Mouse (Mus musculus): Measurements from ENCODE around the gene Tox4. TPM values are rescaled to one million over a fixed set of nuclear protein-coding genes. Genes with fewer than 3 reads are reported as not detected.
A peak's percentile ranks its signal among the peaks of the same experiment; 100 is the strongest.
"Not testable (repeated sequence)": the region's sequence is repeated elsewhere in the genome, so short reads cannot be mapped to it uniquely, and the experiment has no call there.

Gene Tox4
- polyA plus RNA-seq, 1 experiment from 2014 or later, result 56.2 TPM

GRCm38 (mm10) chr14:52257484-52258213 is 21.3 kb upstream of the Tox4 start, which contains the start of gene Chd8:
Gene Chd8, minus strand, starts transcription at chr14:52257780.
- DNase-seq (ENCODE audit: low spot score) (peak; percentile 98), ATAC-seq (replicated peaks; ENCODE audit: low FRiP score) (peak; percentile 100)
- Histone ChIP-seq H3K9me3 (ENCODE audit: control insufficient read depth, low read length) (no peaks in the 10 kb centered on the region), H3K4me3 (ENCODE audit: low read depth, low read length) (peak within 1 kb of the TSS; percentile 76), H3K27ac (ENCODE audit: low read depth, low read length) (peak within 1 kb of the TSS; percentile 85), H3K4me1 (replicated peaks; ENCODE audit: control insufficient read depth, insufficient read depth, low read length) (peaks cover 6% of the 10 kb centered on the region; the same call in 1 of the 2 replicates), H3K9ac (ENCODE audit: low read length) (peak within 1 kb of the TSS; percentile 85), H3K27me3 (ENCODE audit: control insufficient read depth, insufficient read depth, low read length) (no peaks in the 10 kb centered on the region), H3K36me3 (ENCODE audit: control insufficient read depth, insufficient read depth, low read length) (no peaks in the 10 kb centered on the region), H3K4me2 (ENCODE audit: low read depth, low read length, severe bottlenecking) (peak within 1 kb of the TSS; percentile 65)
- WGBS, result under 1% methylated on average over 54 of the region's 54 CpGs

GRCm38 (mm10) chr14:52272781-52273180 is 6.2 kb upstream of the Tox4 start:
- Histone ChIP-seq H3K27ac (ENCODE audit: low read depth, low read length) (no peak overlapping the region), H3K4me3 (ENCODE audit: low read depth, low read length) (no peak overlapping the region), H3K36me3 (ENCODE audit: control insufficient read depth, insufficient read depth, low read length) (no peaks in the 10 kb centered on the region), H3K9me3 (ENCODE audit: control insufficient read depth, low read length) (no peaks in the 10 kb centered on the region), H3K4me1 (replicated peaks; ENCODE audit: control insufficient read depth, insufficient read depth, low read length) (no peaks in the 10 kb centered on the region), H3K27me3 (ENCODE audit: control insufficient read depth, insufficient read depth, low read length) (no peaks in the 10 kb centered on the region), H3K4me2 (ENCODE audit: low read depth, low read length, severe bottlenecking) (no peak overlapping the region), H3K9ac (ENCODE audit: low read length) (no peak overlapping the region)
- no peak for DNase-seq (ENCODE audit: low spot score)
- ATAC-seq (replicated peaks; ENCODE audit: low FRiP score), result no peak
- 73% methylated on average over 3 of the region's 3 CpGs for WGBS

GRCm38 (mm10) chr14:52277210-52277609 is 1.7 kb upstream of the Tox4 start:
- DNase-seq (ENCODE audit: low spot score), result no peak
- Histone ChIP-seq H3K9ac (ENCODE audit: low read length) (no peak overlapping the region), H3K27me3 (ENCODE audit: control insufficient read depth, insufficient read depth, low read length) (no peaks in the 10 kb centered on the region), H3K4me2 (ENCODE audit: low read depth, low read length, severe bottlenecking) (no peak overlapping the region), H3K4me1 (replicated peaks; ENCODE audit: control insufficient read depth, insufficient read depth, low read length) (no peaks in the 10 kb centered on the region), H3K4me3 (ENCODE audit: low read depth, low read length) (no peak overlapping the region), H3K36me3 (ENCODE audit: control insufficient read depth, insufficient read depth, low read length) (no peaks in the 10 kb centered on the region), H3K9me3 (ENCODE audit: control insufficient read depth, low read length) (no peaks in the 10 kb centered on the region), H3K27ac (ENCODE audit: low read depth, low read length) (no peak overlapping the region)
- ATAC-seq (replicated peaks; ENCODE audit: low FRiP score), result no peak
- WGBS, result 89% methylated on average over 4 of the region's 4 CpGs

DNA sequence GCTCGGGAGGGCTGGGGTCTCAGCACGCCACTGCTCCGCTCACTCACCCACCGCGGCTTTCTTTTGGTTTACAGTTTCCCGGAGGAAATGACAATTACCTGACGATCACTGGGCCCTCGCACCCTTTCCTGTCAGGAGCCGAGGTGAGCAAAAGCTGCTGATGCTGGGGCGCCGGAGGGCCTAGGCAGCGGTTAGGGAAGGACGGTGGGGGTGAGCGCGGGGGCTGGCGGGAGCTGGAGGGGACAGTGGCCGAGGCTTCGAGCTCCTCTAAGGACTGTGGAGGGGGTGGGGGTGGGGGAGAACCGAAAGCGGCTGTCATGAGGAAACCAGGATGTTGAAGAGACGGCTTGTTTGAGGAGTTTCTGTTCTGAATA is 788 bp downstream of the Tox4 start:
- Histone ChIP-seq H3K4me3 (ENCODE audit: low read depth, low read length) (peak overlapping the region; percentile 89), H3K9ac (ENCODE audit: low read length) (peak overlapping the region; percentile 78), H3K27me3 (ENCODE audit: control insufficient read depth, insufficient read depth, low read length) (no peaks in the 10 kb centered on the region), H3K4me1 (replicated peaks; ENCODE audit: control insufficient read depth, insufficient read depth, low read length) (no peaks in the 10 kb centered on the region), H3K9me3 (ENCODE audit: control insufficient read depth, low read length) (no peaks in the 10 kb centered on the region), H3K36me3 (ENCODE audit: control insufficient read depth, insufficient read depth, low read length) (no peaks in the 10 kb centered on the region), H3K27ac (ENCODE audit: low read depth, low read length) (peak overlapping the region; percentile 69), H3K4me2 (ENCODE audit: low read depth, low read length, severe bottlenecking) (peak overlapping the region; percentile 67)
- DNase-seq (ENCODE audit: low spot score), result no peak
- peak; percentile 37 for ATAC-seq (replicated peaks; ENCODE audit: low FRiP score)
- WGBS, result under 1% methylated on average over 21 of the region's 21 CpGs

DNA sequence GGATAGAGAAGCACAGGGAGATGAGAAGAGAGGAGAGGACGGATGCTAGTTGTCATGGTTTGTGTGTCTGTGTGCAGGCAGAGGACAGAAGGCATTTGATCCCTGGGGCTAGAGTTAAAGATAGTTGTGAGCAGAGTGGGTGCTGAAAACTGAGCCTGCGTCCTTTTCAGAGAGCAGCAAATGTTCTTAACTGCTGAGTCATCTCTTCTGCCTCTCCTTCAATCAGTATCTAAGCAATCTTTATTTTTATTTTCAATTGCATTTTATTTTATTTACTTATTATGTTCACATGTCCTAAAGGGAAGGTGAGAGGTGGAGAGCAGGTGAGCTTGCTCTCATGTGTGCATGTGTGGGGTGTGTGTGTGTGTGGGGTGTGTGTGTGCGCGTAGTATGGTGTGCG is 4.7 kb downstream of the Tox4 start:
- ATAC-seq (replicated peaks; ENCODE audit: low FRiP score), result no peak
- no peak for DNase-seq (ENCODE audit: low spot score)
- H3K4me2 ChIP-seq (ENCODE audit: low read depth, low read length, severe bottlenecking), result no peak overlapping the region
- H3K4me3 ChIP-seq (ENCODE audit: low read depth, low read length), result no peak overlapping the region
- no peaks in the 10 kb centered on the region for H3K4me1 ChIP-seq (replicated peaks; ENCODE audit: control insufficient read depth, insufficient read depth, low read length)
- no peaks in the 10 kb centered on the region for H3K27me3 ChIP-seq (ENCODE audit: control insufficient read depth, insufficient read depth, low read length)
- peaks cover 11% of the 10 kb centered on the region; the same call in 1 of the 2 replicates for H3K36me3 ChIP-seq (ENCODE audit: control insufficient read depth, insufficient read depth, low read length)
- no peak overlapping the region for H3K27ac ChIP-seq (ENCODE audit: low read depth, low read length)
- WGBS, result 95% methylated on average over 5 of the region's 5 CpGs
- H3K9ac ChIP-seq (ENCODE audit: low read length), result no peak overlapping the region
- no peaks in the 10 kb centered on the region for H3K9me3 ChIP-seq (ENCODE audit: control insufficient read depth, low read length)

- DNase-seq (ENCODE audit: low spot score), result no peak
- Histone ChIP-seq H3K4me1 (replicated peaks; ENCODE audit: control insufficient read depth, insufficient read depth, low read length) (no peaks in the 10 kb centered on the region), H3K27ac (ENCODE audit: low read depth, low read length) (no peak overlapping the region), H3K4me3 (ENCODE audit: low read depth, low read length) (no peak overlapping the region), H3K9ac (ENCODE audit: low read length) (no peak overlapping the region), H3K36me3 (ENCODE audit: control insufficient read depth, insufficient read depth, low read length) (peaks cover 11% of the 10 kb centered on the region; the same call in 1 of the 2 replicates), H3K27me3 (ENCODE audit: control insufficient read depth, insufficient read depth, low read length) (no peaks in the 10 kb centered on the region), H3K9me3 (ENCODE audit: control insufficient read depth, low read length) (no peaks in the 10 kb centered on the region), H3K4me2 (ENCODE audit: low read depth, low read length, severe bottlenecking) (no peak overlapping the region)
- ATAC-seq (replicated peaks; ENCODE audit: low FRiP score), result no peak
- WGBS, result 90% methylated on average over 3 of the region's 3 CpGs
Observed at GRCm38 (mm10) chr14:52284191-52284590, 5.2 kb downstream of the Tox4 start.

- DNase-seq (ENCODE audit: low spot score), result no peak
- no peak overlapping the region for H3K4me3 ChIP-seq (ENCODE audit: low read depth, low read length)
- ATAC-seq (replicated peaks; ENCODE audit: low FRiP score), result peak; percentile 63; the same call in 1 of the 2 replicates
Observed at GRCm38 (mm10) chr14:52295558-52296264, 16.8 kb downstream of the Tox4 start.

DNA sequence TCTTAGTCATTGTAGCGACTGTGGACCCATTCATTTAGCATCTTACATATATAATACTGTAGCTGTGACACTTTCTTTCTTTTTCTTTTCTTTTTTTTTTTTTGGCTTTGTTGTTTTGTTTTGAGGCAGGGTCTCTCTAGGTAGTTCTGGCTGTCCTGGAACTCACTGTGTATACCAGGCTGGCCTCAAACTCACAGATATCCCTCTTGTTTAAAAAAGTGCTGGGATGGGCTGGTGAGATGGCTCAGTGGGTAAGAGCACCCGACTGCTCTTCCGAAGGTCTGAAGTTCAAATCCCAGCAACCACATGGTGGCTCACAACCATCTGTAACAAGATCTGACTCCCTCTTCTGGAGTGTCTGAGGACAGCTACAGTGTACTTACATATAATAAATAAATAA is 24.6 kb downstream of the Tox4 start:
- H3K4me1 ChIP-seq (replicated peaks; ENCODE audit: control insufficient read depth, insufficient read depth, low read length); H3K4me3 ChIP-seq (ENCODE audit: low read depth, low read length); H3K9me3 ChIP-seq (ENCODE audit: control insufficient read depth, low read length); H3K27ac ChIP-seq (ENCODE audit: low read depth, low read length); H3K9ac ChIP-seq (ENCODE audit: low read length); H3K27me3 ChIP-seq (ENCODE audit: control insufficient read depth, insufficient read depth, low read length); DNase-seq (ENCODE audit: low spot score); H3K36me3 ChIP-seq (ENCODE audit: control insufficient read depth, insufficient read depth, low read length); H3K4me2 ChIP-seq (ENCODE audit: low read depth, low read length, severe bottlenecking); ATAC-seq (replicated peaks; ENCODE audit: low FRiP score): not testable (repeated sequence)
- WGBS, result 91% methylated on average over 3 of the region's 3 CpGs

More at GRCm38 (mm10) chr14:52295558-52296264, 16.8 kb downstream of the Tox4 start:
- H3K36me3 ChIP-seq (ENCODE audit: control insufficient read depth, insufficient read depth, low read length), result peaks cover 11% of the 10 kb centered on the region; the same call in 1 of the 2 replicates
- no peaks in the 10 kb centered on the region for H3K9me3 ChIP-seq (ENCODE audit: control insufficient read depth, low read length)
- WGBS, result 77% methylated on average over 6 of the region's 6 CpGs
- no peak overlapping the region for H3K9ac ChIP-seq (ENCODE audit: low read length)
- no peak overlapping the region for H3K4me2 ChIP-seq (ENCODE audit: low read depth, low read length, severe bottlenecking)
- no peak overlapping the region for H3K27ac ChIP-seq (ENCODE audit: low read depth, low read length)
- no peaks in the 10 kb centered on the region for H3K4me1 ChIP-seq (replicated peaks; ENCODE audit: control insufficient read depth, insufficient read depth, low read length)
- no peaks in the 10 kb centered on the region for H3K27me3 ChIP-seq (ENCODE audit: control insufficient read depth, insufficient read depth, low read length)
